In the genomic region with DNA sequence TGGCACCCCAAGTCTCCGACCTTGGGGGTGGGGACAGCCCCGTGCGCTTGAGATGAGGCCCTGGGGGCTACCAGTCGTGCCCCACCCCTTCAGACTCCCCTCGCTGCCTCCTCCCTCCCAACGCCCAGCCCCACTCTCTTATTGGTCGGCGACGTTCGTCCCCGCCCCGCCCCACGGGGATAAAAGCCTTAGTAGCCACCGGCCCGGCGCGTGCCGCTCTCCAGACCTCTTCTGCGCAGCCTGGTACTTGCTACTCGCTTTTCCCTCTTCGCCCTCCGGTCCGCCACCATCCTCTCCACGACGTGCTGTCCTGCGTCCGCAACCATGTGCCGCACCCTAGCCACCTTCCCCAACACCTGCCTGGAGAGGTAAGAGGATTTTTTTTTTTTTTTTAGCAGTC, we compare ENCODE assay signal across 8 mouse cellular contexts. TPM values are rescaled to one million over a fixed set of nuclear protein-coding genes. Genes with fewer than 3 reads are reported as not detected.
DNase-seq lines count a peak whose midpoint lies in the region; ATAC-seq and TF ChIP-seq lines count a peak whose summit lies in the region.

Rgs16 (plus strand) TSS at position 205 of the 400 bp plus-strand sequence.

- peak; percentile 44 for DNase-seq in left cerebral cortex, adult 11 months (ENCODE audit: low spot score)
- no peak for DNase-seq in left cerebral cortex, adult 9 months (ENCODE audit: low spot score in 2 of 2)
- no peak for DNase-seq in liver, embryonic 14.5 days (ENCODE audit: low read depth in 3 of 3, low spot score in 3 of 3)
- peak; percentile 79 for DNase-seq in neural tube, embryonic 10.5 days (ENCODE audit: extremely low spot score, low spot score)
- DNase-seq in stomach, postnatal 0 days (ENCODE audit: low spot score): peak; percentile 69

- peak within 1 kb of the TSS; percentile 49 for H3K9ac ChIP-seq in embryonic facial prominence, embryonic 13.5 days
- peak within 1 kb of the TSS; percentile 80 for H3K9ac ChIP-seq in heart, embryonic 13.5 days
- peak within 1 kb of the TSS; percentile 34; the same call in 1 of the 2 replicates for H3K9ac ChIP-seq in kidney, embryonic 15.5 days
- no peak within 1 kb of the TSS for H3K9ac ChIP-seq in liver, embryonic 14.5 days (replicated peaks)
- peak within 1 kb of the TSS; percentile 55 for H3K9ac ChIP-seq in stomach, postnatal 0 days (ENCODE audit: low read length)

- WGBS in embryonic facial prominence, embryonic 13.5 days: under 1% methylated on average over 28 of the region's 28 CpGs
- 1% methylated on average over 28 of the region's 28 CpGs for WGBS in heart, embryonic 13.5 days
- under 1% methylated on average over 28 of the region's 28 CpGs for WGBS in kidney, embryonic 15.5 days
- under 1% methylated on average over 28 of the region's 28 CpGs for WGBS in liver, embryonic 14.5 days (ENCODE audit: insufficient replicate concordance)
- WGBS in stomach, postnatal 0 days: 2% methylated on average over 25 of the region's 28 CpGs

- H3K27me3 ChIP-seq in embryonic facial prominence, embryonic 13.5 days: peaks cover 48% of the 10 kb centered on the region
- peaks cover 72% of the 10 kb centered on the region for H3K27me3 ChIP-seq in heart, embryonic 13.5 days (replicated peaks)
- H3K27me3 ChIP-seq in kidney, embryonic 15.5 days: peaks cover 55% of the 10 kb centered on the region
- H3K27me3 ChIP-seq in liver, embryonic 14.5 days (ENCODE audit: control insufficient read depth, insufficient read depth, low read length): peaks cover 24% of the 10 kb centered on the region
- peaks cover 3% of the 10 kb centered on the region; the same call in 1 of the 2 replicates for H3K27me3 ChIP-seq in stomach, postnatal 0 days (ENCODE audit: control insufficient read depth, insufficient read depth, low read length)

- H3K4me1 ChIP-seq in embryonic facial prominence, embryonic 13.5 days: peaks cover 31% of the 10 kb centered on the region
- H3K4me1 ChIP-seq in heart, embryonic 13.5 days: peaks cover 33% of the 10 kb centered on the region
- peaks cover 28% of the 10 kb centered on the region for H3K4me1 ChIP-seq in kidney, embryonic 15.5 days
- no peaks in the 10 kb centered on the region; a peak in 1 of 4 replicates for H3K4me1 ChIP-seq in liver, embryonic 14.5 days (replicated peaks; ENCODE audit: control insufficient read depth in 2 of 2, insufficient read depth in 2 of 2, low read length in 1 of 2)
- H3K4me1 ChIP-seq in stomach, postnatal 0 days (replicated peaks; ENCODE audit: control insufficient read depth, insufficient read depth): peaks cover 2% of the 10 kb centered on the region; the same call in 1 of the 2 replicates

- H3K4me3 ChIP-seq in embryonic facial prominence, embryonic 13.5 days: peak within 1 kb of the TSS; percentile 42
- peak within 1 kb of the TSS; percentile 58 for H3K4me3 ChIP-seq in heart, embryonic 13.5 days
- H3K4me3 ChIP-seq in kidney, embryonic 15.5 days (replicated peaks): peak within 1 kb of the TSS; percentile 44
- H3K4me3 ChIP-seq in liver, embryonic 14.5 days (ENCODE audit: insufficient read depth in 1 of 2, low read depth in 2 of 2, low read length in 2 of 2): peak within 1 kb of the TSS; percentile 14 to 26; a peak in 2 of 4 replicates
- H3K4me3 ChIP-seq in stomach, postnatal 0 days (ENCODE audit: low read depth, low read length): peak within 1 kb of the TSS; percentile 39

- no peaks in the 10 kb centered on the region for H3K9me3 ChIP-seq in embryonic facial prominence, embryonic 13.5 days
- no peaks in the 10 kb centered on the region for H3K9me3 ChIP-seq in heart, embryonic 13.5 days
- no peaks in the 10 kb centered on the region for H3K9me3 ChIP-seq in kidney, embryonic 15.5 days (replicated peaks)
- H3K9me3 ChIP-seq in liver, embryonic 14.5 days (ENCODE audit: control insufficient read depth, low read length): no peaks in the 10 kb centered on the region
- no peaks in the 10 kb centered on the region for H3K9me3 ChIP-seq in stomach, postnatal 0 days (ENCODE audit: control insufficient read depth, low read length)

- TF ChIP-seq EP300 in liver, embryonic 14.5 days (IDR thresholded peaks at IDR 0.05; ENCODE audit: low read depth): no peak
- no peak for TF ChIP-seq EP300 in stomach, postnatal 0 days (optimal IDR thresholded peaks at IDR 0.05)

- H3K4me2 ChIP-seq in embryonic facial prominence, embryonic 13.5 days: peak within 1 kb of the TSS; percentile 77
- peak within 1 kb of the TSS; percentile 81 for H3K4me2 ChIP-seq in heart, embryonic 13.5 days
- peak within 1 kb of the TSS; percentile 80 for H3K4me2 ChIP-seq in kidney, embryonic 15.5 days
- peak within 1 kb of the TSS; percentile 49 for H3K4me2 ChIP-seq in liver, embryonic 14.5 days (ENCODE audit: low read depth)
- peak within 1 kb of the TSS; percentile 54 for H3K4me2 ChIP-seq in stomach, postnatal 0 days (replicated peaks; ENCODE audit: low read depth)

- no peak for TF ChIP-seq CTCF in liver, embryonic 14.5 days (IDR thresholded peaks at IDR 0.05; ENCODE audit: low read depth)
- no peak for TF ChIP-seq CTCF in stomach, postnatal 0 days (IDR thresholded peaks at IDR 0.05; ENCODE audit: low read depth)

- H3K27ac ChIP-seq in embryonic facial prominence, embryonic 13.5 days: no peak within 1 kb of the TSS
- no peak within 1 kb of the TSS for H3K27ac ChIP-seq in heart, embryonic 13.5 days (replicated peaks)
- no peak within 1 kb of the TSS for H3K27ac ChIP-seq in kidney, embryonic 15.5 days
- H3K27ac ChIP-seq in liver, embryonic 14.5 days: no peak within 1 kb of the TSS
- H3K27ac ChIP-seq in stomach, postnatal 0 days (replicated peaks): no peak within 1 kb of the TSS

- no peaks in the 10 kb centered on the region for H3K36me3 ChIP-seq in embryonic facial prominence, embryonic 13.5 days
- peaks cover 10% of the 10 kb centered on the region for H3K36me3 ChIP-seq in heart, embryonic 13.5 days
- H3K36me3 ChIP-seq in kidney, embryonic 15.5 days: no peaks in the 10 kb centered on the region
- H3K36me3 ChIP-seq in liver, embryonic 14.5 days (replicated peaks; ENCODE audit: control insufficient read depth, insufficient read depth, low read depth): no peaks in the 10 kb centered on the region
- no peaks in the 10 kb centered on the region for H3K36me3 ChIP-seq in stomach, postnatal 0 days (ENCODE audit: control insufficient read depth, insufficient read depth, low read length)

- ATAC-seq in embryonic facial prominence, embryonic 13.5 days (ENCODE audit: insufficient number of reproducible peaks, insufficient read depth, low FRiP score, low TSS enrichment, low read depth): no peak
- ATAC-seq in heart, embryonic 13.5 days (ENCODE audit: extremely low read depth, insufficient number of reproducible peaks, low FRiP score, low TSS enrichment): 0 out of 2 replicates have a peak, but pooled peaks have one; percentile 52
- ATAC-seq in kidney, embryonic 15.5 days (replicated peaks; ENCODE audit: low FRiP score): peak; percentile 76
- ATAC-seq in liver, embryonic 14.5 days (ENCODE audit: insufficient read depth): peak; percentile 48; the same call in 1 of the 2 replicates
- peak; percentile 62 for ATAC-seq in stomach, postnatal 0 days (ENCODE audit: low FRiP score, low TSS enrichment)

RNA-seq across cellular contexts. Expression of gene Rgs16, which starts in this region (rescaled TPM):
- polyA plus RNA-seq in embryonic facial prominence, embryonic 13.5 days (2015; fragmentation: Nextera tagmentation; extraction: Ambion mirVana): 9.2 and 9.6 TPM in 2 replicates
- polyA plus RNA-seq in heart, embryonic 13.5 days (2015; fragmentation: Nextera tagmentation; extraction: Ambion mirVana): 5.7 and 6.8 TPM in 2 replicates
- polyA plus RNA-seq in kidney, embryonic 15.5 days (2015; fragmentation: Nextera tagmentation; extraction: Ambion mirVana): 4.7 and 4.9 TPM in 2 replicates
- polyA plus RNA-seq in liver, embryonic 14.5 days (2012; rRNA removed): 0.08 and 0.16 TPM in 2 replicates
- polyA plus RNA-seq in liver, embryonic 14.5 days (2014; fragmentation: Nextera tagmentation; extraction: Ambion mirVana): 0.19 TPM in 1 of 2 replicates, not detected in the other
- polyA plus RNA-seq in stomach, postnatal 0 days (2015; fragmentation: Nextera tagmentation; extraction: Ambion mirVana): 2.3 and 2.7 TPM in 2 replicates

Comparison
In these comparisons a context has a peak if more than half of its experiments do, and no peak if none do; other contexts are left out.
1. DNase-seq: peak in left cerebral cortex, adult 11 months (single experiment), neural tube, embryonic 10.5 days (single experiment) and stomach, postnatal 0 days (single experiment); none in left cerebral cortex, adult 9 months (0 of 2) and liver, embryonic 14.5 days (0 of 3).
2. Peak in ATAC-seq, H3K4me3 ChIP-seq and H3K4me2 ChIP-seq in liver, embryonic 14.5 days; RNA of the gene not detected or under 1 TPM.
3. Peak in every context shown above with its lines, with median percentiles within 50 percentile points of each other: H3K4me2 ChIP-seq and H3K4me3 ChIP-seq.